Mouse (Mus musculus) adrenal gland, adult 2 months (tissue): ENCODE results near the gene Slc45a2. TPM values are rescaled to one million over a fixed set of nuclear protein-coding genes. Genes with fewer than 3 reads are reported as not detected.

Source experiments
- DNase-seq: peaks from one replicate; pipeline ENCODE4 v3.0.0; 2021
- polyA plus RNA-seq: library from polyadenylated mRNA; depleted of rRNA; stranded (reverse); fragments of >200 nt; gene quantifications from 2 replicates; pipeline ENCODE4 v1.2.3, GENCODE M21; 2012
- total RNA-seq, 2 experiments: library from RNA; stranded (reverse); gene quantifications; 2 replicates each; pipeline ENCODE4 v1.2.3; 2021

Gene Slc45a2
- total and polyA plus RNA-seq, 3 experiments = 0.04 TPM; not detected in 2

DNA sequence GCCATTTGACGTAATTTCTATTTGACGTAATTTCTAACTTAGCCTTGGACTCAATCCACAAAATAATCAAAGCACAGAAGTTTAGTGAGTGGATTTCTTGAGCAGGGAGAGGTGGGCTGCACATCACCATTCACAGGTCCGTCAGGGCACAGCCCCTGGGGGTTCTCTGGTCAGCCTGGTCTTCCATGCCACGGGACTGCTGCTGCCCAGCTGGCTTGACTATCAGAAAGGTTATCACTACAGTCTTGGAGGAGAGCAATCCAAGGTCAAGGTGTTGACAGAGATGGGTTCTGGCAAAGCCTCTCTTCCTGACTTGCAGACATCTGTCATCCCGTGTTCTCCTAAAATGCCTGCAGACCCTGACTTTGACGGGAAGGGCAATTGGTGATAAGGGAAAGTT, 4.1 kb downstream of the Slc45a2 start:
- no peak for DNase-seq

DNA sequence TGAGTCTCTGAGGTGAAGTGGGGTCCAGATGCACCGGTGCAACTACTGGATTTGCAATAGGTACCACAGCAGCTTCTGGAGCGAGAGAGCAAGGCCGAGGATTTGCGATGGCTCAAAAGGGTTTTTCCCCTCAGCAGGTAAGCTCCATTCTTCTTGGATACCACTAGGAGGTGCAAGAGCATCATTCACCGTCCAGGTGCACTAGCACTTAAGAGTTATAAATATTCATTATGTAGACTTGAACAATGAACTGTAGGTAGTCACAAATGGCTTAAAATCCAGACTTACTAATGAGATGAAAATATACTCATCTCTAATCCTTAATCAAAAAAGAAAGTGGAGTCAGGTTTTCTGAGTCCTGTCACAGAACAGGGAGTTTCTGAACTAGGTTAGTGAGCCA, 8.2 kb downstream of the Slc45a2 start:
- DNase-seq = no peak

DNA sequence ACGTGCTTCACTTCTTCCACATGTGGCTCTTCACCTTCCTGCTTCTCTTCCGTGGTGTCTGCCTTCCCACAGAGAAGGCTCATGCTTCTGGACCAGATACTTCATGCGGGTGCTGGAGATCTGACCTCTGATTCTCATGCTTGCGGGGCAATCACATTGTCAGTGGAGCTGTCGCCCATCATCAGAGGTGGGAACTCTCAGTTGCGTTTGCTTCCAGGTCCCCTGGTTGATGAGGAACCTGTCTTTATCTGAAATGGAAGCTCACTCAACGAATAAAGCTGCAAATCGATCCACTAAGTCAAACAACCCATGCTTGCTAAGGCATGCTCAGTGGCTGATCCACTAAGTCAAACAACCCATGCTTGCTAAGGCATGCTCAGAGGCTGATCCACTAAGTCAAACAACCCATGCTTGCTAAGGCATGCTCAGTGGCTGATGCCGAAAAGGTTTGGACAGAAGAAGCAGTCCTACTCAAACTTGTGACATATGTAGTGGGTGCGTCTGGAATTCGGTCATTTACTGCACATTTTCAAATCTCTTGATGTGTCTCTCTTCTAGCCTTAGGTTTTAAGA, 10.5 kb downstream of the Slc45a2 start:
- no peak for DNase-seq

DNA sequence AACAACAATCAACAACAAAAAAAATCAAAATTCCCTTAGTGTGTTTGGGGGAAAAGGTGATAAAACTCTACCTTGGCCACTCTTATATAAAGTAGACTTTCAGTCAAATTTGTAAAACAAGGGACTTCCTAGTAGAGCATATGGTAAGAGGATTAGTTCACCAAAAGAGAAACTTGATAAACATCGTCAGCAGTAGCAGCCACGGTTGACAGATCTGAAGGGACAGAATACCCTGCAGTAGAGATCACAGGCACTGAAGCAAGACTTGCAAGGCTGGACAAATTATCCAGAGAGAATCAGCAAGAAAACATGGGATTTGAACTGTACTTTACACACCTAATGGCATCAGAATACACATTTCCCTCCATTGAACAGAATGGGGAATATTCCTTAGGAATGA, 14.4 kb downstream of the Slc45a2 start:
- DNase-seq = no peak

DNA sequence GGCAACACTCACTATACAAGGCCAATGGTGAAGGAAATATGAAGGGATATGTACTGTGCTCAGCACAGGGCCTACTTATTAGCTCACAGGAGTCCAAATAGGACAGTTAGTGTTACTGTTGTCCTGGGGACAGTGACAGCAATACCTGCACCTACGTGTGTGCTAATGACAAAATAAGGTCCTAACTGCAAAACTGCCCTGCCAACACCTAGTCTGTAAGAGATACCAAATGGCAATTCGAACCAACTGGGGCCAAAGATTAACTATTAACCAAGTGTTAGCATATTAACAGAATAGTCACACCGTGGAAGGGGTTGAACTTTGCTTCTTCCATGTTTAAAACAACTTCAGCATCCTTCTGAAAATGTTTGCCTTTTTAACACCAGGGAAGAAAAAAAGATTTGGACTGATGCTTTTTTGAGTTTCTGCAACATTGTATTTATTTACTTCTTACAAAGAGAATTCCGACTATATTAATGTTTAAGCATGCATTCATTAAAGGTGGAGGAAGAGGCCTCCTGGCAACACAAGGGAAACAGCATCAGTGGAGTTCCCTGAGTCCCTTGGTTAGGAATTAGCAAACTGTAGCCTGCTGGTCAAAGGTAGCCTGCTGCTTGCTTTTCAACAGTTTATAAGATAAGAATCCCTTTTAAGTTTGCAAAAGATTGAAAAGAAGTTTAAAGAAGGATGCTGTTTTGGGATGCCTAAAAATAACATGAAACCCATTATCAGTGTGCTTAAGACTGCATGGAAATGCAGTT, 26.5 kb downstream of the Slc45a2 start:
- DNase-seq = no peak

DNA sequence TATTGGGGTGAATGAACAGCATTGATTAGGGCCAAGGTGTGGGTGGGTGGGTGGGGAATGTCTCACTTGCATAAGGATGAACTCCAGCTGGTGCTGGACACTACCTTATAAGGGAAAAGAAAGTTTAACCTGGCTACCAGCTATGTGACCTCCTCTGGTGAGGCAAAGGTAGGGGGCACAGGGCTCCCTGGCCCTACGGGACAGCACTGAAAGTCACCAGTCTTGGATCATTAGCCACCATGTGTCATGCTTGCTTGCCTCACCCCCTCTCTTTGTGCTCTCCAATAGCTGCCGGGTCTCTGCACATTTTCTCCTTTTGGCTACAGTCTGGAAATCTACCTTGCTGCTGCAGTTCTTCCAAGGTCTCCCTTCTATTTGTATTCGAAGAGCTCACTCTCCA, 29.7 kb downstream of the Slc45a2 start:
- DNase-seq = no peak

DNA sequence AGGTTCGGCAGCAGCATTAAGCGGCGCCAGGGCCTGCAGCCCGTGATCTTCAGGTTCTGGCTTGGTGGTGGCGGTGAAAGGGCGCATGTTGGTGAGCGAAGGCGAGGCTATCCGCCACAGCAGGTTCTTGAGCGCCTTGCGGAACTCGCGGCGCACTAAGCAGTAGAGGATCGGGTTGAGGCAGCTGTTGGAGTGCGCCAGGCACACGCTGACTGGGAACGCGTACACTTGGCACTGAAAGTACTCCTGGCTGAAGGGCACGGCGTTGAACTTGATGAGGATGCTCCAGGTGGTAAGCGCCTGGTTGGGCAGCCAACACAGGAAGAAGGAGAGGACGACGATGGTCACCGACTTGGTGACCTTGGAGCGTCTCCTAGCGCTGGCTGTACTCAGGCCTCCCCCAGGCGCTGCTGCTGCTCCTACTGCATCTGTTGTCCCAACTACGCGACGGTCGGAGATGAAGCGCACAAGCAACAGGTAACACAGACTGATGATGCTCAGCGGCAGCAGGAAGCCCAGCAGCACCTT, 35.5 kb downstream of the Slc45a2 start:
- peak; percentile 3 for DNase-seq

DNA sequence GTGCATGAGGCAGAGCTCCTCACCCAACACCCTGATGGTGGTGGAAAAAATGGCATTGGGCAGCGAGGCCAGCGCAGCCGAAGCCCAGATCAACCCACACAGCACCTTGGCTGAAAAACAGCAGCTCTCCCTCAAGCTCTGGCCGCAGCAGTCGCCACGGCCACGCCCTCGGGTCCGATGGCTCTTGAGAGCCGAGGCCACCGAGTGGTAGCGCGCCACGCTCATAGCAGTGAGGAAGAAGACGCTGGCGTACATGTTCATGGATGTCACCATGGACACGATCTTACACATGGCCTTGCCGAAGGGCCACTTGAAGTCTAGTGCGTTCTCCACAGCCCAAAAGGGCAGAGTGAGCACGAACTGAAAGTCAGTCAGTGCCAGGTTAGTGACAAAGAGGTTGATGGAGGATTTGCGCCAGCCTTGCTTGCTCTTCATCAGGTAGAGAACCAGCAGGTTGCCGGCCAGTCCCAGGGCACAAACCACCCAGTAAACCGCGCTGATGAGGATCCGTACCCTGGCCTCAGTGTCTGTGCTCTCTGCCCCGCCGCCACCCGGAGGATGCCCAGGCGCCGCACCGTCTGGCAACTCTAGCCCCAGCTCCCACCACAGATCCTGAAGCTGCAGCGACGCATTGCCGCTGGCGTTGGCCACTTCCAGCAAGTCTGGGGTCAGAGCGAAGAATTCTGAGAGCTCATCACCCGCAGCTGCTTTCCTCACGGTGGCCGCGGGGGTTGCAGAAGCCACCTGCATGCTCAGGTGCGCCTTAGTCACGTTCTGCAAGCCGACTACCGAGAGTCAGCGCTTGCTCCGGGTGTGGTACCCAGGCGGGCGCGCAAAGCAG, 36.2 kb downstream of the Slc45a2 start:
- DNase-seq = peak; percentile 7

DNA sequence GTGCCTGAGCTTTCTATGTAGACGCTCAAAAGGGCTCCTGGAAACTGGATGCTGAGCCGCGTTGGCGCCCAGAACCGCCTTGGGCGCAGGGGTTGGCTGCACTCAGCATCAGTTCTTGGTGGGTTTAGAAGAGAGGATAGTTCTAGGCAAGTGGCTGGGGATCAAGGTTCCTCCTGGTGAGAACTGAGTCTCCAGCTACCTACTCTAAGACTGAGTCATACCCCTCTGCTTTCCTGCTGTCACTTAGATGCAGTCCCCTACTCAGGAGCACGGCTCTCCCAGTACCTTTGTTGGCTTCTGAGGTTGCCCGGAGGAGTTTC, 36.8 kb downstream of the Slc45a2 start:
- DNase-seq = no peak

DNA sequence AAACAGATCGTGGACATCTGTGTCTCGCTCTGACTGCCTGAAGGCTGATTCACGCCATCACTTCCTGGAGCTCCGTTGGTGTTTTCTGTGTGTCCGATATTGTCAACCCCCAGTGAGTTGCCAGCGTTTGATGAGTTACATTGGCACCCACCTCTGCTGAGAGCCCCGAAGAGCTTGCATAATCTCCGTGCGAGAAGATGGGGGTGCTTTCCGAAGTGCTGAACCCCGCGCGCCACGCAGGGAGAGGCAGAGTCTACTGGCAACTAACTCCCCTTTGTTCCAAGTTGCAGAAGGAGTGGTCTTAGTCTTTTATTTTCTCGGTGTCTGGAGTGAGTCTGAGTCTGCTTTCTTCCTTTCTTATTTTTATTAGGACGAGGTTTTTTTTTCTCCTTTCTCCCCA, 37.2 kb downstream of the Slc45a2 start, which contains the start of gene Rxfp3:
Gene Rxfp3 (minus strand): TSS at position 281 of the 400 bp plus-strand sequence.
- DNase-seq = no peak

DNA sequence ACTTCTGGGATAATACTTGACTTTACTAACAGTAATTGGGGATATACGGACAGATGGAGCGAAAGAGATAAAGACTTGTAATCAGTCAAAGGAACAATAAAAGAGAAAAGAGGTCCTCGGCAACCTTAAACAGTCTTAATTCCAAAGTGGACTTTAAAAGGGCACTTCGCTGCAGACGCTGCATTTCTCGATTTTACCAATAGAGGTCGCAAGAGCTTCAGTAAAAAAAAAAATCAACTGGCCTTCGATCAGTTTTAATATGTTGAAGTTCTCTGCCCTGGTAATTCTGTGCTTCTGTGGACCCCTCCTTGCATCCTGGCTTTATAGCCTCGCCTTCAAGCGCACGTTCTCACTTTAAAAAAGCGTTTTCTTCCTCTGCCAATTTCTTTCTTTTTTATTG, 38.0 kb downstream of the Slc45a2 start:
- DNase-seq = peak; percentile 19

DNA sequence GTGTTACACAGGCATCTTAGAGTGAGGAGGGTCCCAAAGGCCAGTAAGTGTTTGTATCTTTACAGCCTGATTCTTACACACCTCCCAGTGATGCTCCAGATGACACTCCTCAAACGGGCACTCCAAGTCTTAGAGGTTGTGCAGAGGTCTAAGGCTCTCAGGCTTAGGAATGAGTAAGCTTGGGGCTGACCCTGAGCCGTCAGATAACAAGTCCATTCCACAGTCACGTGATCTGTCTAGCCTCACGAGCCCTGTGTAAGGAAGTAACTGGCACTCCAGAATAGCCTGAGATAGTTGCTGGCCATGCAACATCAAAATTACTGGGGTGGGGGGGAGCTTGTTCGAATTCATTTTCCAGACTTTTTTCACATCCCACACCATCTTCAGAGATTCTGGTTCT, 39.5 kb downstream of the Slc45a2 start:
- peak; percentile 26 for DNase-seq

DNA sequence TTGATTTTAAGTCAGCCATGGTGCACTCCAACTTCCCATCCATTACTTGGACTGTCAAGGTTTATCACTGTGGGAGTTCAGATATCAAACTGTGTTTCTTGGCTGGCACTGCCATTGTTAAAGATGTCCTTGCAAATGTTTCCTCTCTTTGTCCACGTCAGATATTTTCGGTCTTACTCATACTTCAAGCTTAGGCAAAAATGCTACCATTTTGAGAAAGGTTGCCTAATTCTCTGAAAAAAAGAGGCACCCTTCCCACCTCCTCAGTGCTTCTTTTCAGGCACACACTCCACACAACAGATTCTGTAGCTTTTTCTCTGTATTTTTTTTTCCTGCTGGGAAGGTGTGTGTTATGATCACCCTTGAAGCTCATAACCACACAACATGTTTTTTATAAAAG, 40.7 kb downstream of the Slc45a2 start:
- no peak for DNase-seq

DNA sequence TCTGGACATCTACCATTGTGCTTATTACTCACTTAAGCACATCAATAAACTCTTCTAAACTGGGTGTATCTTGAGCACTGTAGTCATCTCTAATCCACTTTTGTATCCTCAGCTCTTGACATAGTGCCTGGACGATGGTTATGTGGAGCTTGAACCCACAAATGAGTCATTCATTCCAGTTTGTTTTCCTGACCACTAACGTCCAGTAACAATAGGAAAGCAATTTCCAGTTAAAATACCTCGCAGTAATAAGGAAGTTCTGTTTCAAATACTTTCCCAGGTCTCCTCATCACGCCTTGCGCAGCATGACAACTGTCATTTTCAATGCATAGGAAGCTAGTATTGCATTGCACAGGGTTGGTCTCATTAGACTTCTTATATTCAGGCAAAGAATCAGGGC, 42.3 kb downstream of the Slc45a2 start:
- DNase-seq = no peak

DNA sequence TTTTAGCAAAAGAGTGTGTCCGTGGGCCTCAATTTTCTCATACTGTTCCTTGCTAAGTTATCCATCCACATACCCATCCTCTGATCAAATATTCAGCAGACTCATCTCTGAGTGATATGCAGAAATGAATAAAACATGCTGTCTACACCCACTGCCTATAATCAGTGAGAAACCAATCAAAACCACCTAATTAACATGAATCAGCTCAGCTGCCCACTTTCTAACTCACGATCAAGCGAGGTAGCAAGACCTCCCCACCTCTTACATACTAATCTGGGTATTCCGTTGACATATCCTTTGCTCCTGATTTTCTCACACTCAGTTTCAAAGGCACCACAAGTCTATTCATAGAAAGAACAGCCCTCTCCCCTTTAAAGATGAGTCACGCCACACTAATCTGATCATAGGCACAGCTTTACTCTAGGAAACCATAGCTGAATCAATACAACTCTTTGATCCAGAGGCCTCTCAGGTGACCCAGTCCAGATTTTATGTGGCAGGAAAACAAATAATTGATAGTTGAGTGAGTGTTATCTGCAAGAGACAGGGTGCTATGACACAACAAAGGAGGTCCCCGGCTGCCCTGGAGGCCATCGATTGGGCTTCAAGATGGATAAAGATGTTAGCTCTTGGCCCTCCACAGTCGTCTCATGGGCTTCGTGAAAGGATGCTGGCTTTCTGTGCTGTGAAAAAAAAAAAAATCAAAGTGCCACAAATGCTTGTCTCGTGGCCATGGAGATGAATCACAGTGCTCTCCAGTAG, 53.3 kb downstream of the Slc45a2 start:
- DNase-seq = no peak

DNA sequence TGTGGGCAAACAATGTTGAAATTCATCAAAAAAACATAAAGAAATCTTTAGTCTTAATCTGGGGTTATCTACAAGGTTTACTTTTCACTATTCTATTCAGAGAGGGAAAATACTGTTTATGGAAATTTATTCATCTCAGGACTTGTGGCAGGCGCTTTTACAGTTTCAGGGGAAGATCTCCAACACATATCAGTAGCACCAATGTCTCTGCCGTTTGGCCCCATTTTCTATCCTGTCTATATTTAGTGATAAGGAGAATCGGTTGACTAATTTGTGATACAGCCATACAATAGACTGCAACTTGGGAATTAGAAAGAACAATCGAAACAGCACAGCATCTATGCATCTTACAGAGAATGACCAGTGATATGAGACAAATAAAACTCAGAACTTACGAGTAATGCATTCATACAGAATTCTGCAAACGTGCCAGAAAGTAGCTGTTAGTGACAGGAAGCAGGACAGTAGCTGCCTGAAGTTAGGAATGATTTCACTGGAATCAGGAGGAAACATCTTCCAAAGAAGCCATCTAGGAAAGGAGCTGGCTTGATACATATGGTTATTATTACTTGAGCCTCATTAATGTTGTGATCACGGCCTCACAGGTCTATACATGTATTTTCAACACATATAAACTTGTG, 54.0 kb downstream of the Slc45a2 start:
- no peak for DNase-seq

DNA sequence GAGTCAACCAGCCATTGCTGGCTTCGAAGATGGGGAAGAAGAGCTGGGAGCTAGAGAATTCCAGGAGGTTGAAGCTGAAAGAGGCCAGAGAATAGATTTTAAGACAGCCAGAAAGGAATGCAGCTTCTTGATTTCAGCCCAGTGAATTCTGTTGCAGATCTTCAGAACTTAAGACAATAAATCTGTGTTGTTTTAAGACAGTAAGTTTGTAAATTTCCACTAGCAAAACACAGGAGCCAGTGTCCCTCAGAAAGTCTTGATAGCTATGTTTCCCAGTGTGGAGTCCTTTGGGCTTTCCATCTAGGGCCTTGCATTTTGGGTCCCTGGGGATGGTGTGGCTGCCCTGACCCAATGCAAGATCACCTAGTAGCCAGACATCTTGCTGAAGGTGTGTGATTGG, 62.4 kb downstream of the Slc45a2 start:
- DNase-seq = no peak

DNA sequence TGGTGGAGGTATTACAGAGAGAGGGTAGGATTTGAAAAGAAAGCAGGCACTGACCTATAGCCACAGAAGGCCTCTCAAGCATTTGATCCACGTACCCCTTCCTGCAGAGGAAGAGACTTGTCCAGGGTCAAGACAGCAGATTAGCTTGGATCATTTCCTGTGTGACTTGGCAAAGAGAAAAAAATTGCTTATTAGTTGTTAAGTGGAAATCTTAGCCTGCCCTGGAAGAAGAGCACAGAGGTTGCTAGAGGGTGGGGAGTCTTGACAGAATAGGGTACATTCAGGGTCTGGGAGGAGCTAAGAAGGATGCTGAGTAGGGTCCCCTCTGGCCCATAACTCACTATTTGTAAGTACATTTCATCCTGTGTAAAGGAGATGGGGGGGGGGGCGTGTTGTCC, 63.6 kb downstream of the Slc45a2 start:
- no peak for DNase-seq

DNA sequence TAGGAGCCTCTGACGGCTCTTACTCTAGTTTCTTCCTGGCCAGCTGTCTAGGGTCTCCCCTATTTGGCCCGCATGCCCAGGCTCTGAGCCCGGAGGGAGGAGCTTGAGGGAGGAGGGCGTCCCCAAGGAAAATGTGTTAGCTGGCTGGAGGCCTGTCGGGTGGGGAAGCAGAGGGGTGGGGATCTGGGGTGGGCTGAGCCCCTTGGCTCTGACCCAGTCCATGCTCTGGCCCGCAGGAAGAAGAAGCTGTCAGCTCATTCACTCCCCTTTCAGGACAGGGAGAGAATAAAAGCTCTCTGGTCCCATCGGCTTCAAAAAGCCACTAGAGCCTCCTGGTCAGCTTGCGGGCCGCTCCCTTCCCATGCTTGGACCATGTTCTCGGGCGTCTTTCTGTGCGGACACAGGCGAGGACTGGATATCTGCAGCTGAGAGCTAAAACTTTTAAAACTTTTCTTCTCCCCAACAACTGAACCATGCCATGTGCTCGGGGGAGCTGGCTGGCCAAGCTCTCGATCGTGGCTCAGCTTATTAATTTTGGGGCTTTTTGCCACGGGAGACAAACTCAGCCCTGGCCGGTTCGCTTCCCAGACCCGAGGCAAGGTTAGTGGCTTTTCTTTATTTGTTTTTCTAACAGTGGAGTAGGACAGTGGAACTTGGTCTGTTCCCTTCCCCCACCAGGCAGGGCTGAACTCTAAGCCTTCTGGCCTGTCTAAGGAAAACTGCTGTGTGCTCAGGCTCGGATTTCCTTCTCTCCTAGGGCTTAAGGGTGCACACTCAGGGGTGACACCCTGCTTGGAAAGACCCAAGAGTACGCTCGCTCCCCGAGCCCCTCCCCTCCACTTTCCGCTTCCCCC, 64.3 kb downstream of the Slc45a2 start, which contains the start of gene Adamts12:
Gene Adamts12 (plus strand): TSS at position 233 of the 854 bp plus-strand sequence.
- DNase-seq = peak; percentile 75

DNA sequence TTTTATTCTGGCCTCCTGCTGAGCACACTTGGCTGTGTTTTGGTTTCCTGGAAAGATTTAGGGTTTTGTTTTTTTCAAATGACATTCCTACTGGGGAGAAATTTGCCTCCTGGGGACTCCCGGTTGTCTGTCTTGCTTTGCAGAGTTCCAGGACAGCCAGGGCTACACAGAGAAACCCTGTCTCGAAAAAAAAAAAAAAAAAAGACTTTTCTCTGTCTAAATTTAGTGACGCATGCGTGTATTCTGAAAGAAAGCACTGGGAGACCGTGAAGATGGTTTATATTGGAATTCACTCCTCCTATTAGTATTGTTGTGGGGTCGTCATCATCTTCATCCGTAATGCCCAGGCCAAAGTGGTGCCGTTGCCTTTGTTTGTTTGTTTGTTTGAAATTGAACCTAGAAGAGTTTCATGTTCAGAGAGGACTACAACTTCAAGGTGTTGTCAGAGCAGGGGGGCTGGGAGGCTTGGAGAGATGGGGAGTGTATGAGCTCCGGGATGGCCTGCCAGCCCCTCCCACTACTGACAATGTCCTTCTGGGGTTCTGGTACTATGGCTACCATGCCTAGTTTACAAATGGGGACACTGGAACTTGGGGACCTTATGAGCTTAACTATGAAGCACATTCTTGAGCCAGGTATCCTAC, 65.1 kb downstream of the Slc45a2 start:
- DNase-seq = no peak
